Mouse (Mus musculus): ENCODE data around the gene Dmrtb1. TPM values are rescaled to one million over a fixed set of nuclear protein-coding genes. Genes with fewer than 3 reads are reported as not detected.

Gene Dmrtb1
- polyA plus RNA-seq, 1 experiment, result 1.1 TPM

DNA sequence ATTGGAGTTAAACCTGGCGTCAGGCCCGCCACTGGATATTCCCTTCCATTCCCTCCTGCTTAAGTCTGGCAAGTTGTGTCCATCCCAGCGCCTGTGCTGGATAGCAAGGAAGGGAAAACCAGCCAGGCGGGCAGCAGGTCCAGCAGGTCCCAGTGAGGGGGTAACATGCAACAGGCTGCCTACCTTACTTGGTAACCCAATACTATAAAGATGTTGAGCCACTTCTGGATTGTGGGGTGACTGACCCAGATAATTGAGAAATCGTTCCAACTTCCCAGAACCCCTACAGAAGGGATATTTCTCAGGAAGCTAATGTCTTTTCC lies 9.7 kb downstream of the Dmrtb1 start:
- H3K4me3 ChIP-seq (replicated peaks; ENCODE audit: control insufficient read depth, low read depth, low read length), result no peak overlapping the region
- H3K27ac ChIP-seq (ENCODE audit: control insufficient read depth, insufficient read depth, low read depth, low read length, poor library complexity), result no peak overlapping the region
- WGBS, result 26% methylated on average over 5 of the region's 5 CpGs
- TF ChIP-seq CTCF (IDR thresholded peaks at IDR 0.05; ENCODE audit: control insufficient read depth, insufficient read depth, low read length) (no peak), POLR2A (IDR thresholded peaks at IDR 0.05; ENCODE audit: borderline replicate concordance, control insufficient read depth, low read depth, low read length) (no peak)
- peaks cover 4% of the 10 kb centered on the region for H3K4me1 ChIP-seq (ENCODE audit: control insufficient read depth, insufficient read depth, low read length)

DNA sequence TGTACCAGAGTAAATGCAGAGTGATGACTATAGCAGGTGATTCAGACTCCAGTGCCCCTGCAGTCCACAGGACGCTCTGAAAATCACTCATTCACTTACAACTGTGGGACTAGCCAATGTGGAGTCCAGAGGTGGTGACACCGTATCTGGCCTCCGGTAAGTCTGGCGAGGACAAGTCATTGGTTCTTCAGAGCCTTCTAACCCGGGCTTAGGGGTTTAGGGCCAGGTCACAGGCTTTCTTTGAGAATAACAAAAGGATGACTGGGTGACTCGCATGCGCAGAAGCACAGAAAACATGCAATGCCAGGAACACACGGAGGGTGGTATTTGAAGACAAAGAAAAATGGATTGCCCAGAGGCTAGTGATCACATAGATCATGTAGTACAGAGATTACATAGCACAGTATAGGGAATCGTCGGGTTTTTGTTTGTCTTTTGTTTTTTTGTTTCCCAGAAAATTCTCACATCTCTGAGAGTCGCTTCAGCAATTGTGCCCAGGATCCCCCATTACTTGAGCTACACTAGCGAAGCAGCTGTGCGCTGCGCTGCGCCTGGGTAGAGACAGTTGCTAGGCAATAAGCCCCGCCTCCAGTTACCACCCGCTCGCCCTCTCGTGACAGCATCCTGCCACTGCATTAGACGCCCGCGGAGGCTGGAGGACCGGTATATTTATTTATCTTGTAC lies 10.2 kb downstream of the Dmrtb1 start:
- no peak overlapping the region for H3K27ac ChIP-seq (ENCODE audit: control insufficient read depth, insufficient read depth, low read depth, low read length, poor library complexity)
- no peak overlapping the region for H3K4me3 ChIP-seq (replicated peaks; ENCODE audit: control insufficient read depth, low read depth, low read length)
- WGBS, result 21% methylated on average over 23 of the region's 23 CpGs
- peak; percentile 56 for TF ChIP-seq CTCF (IDR thresholded peaks at IDR 0.05; ENCODE audit: control insufficient read depth, insufficient read depth, low read length)
- no peak for TF ChIP-seq POLR2A (IDR thresholded peaks at IDR 0.05; ENCODE audit: borderline replicate concordance, control insufficient read depth, low read depth, low read length)
- peaks cover 4% of the 10 kb centered on the region for H3K4me1 ChIP-seq (ENCODE audit: control insufficient read depth, insufficient read depth, low read length)

DNA sequence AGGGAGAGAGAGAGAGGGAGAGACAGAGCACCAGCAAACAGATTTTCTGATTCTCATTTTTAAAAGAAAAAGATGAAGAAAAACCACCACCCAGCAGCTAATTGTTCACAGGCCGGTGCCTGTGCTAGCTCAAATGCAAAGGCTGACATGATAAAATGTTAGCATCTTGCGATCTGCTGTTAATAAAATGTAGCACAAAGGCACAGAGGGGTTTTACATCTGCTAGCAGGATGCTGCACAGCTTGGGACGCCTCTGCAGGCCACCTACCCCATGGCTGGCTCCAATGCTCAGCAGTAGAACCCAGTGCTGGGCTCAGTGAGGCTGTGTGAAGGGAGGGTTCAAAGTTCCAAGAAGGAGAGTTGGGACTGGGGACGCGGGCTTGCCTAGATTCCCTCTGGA lies 13.3 kb downstream of the Dmrtb1 start:
- WGBS, result 73% methylated on average over 5 of the region's 5 CpGs
- H3K27ac ChIP-seq (ENCODE audit: control insufficient read depth, insufficient read depth, low read depth, low read length, poor library complexity), result no peak overlapping the region
- TF ChIP-seq CTCF (IDR thresholded peaks at IDR 0.05; ENCODE audit: control insufficient read depth, insufficient read depth, low read length) (no peak), POLR2A (IDR thresholded peaks at IDR 0.05; ENCODE audit: borderline replicate concordance, control insufficient read depth, low read depth, low read length) (no peak)
- H3K4me3 ChIP-seq (replicated peaks; ENCODE audit: control insufficient read depth, low read depth, low read length), result no peak overlapping the region
- peaks cover 1% of the 10 kb centered on the region for H3K4me1 ChIP-seq (ENCODE audit: control insufficient read depth, insufficient read depth, low read length)

DNA sequence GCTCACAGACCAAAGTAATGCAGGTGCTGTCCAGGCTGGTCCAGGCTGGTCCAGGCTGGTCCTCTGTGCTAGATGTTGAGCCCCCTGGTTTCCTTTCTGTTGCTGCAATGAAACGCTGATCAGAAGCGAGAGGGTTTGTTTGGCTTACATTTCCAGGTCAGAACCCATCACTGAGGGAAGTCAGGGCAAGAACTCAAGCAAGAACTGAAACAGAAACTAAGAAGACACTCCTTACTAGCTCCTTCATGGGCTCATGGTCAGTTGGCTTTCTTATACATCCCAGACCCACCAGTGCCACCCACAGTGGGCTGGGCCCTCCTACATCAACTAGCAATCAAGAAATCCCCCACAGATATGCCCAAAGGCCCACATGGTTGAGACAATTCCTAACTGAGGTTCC lies 15.5 kb downstream of the Dmrtb1 start:
- Histone ChIP-seq H3K4me3 (replicated peaks; ENCODE audit: control insufficient read depth, low read depth, low read length) (no peak overlapping the region), H3K27ac (ENCODE audit: control insufficient read depth, insufficient read depth, low read depth, low read length, poor library complexity) (no peak overlapping the region), H3K4me1 (ENCODE audit: control insufficient read depth, insufficient read depth, low read length) (no peaks in the 10 kb centered on the region; the same call in 1 of the 2 replicates)
- TF ChIP-seq CTCF (IDR thresholded peaks at IDR 0.05; ENCODE audit: control insufficient read depth, insufficient read depth, low read length), result no peak
- TF ChIP-seq POLR2A (IDR thresholded peaks at IDR 0.05; ENCODE audit: borderline replicate concordance, control insufficient read depth, low read depth, low read length), result no peak
- 68% methylated on average over 2 of the region's 2 CpGs for WGBS

DNA sequence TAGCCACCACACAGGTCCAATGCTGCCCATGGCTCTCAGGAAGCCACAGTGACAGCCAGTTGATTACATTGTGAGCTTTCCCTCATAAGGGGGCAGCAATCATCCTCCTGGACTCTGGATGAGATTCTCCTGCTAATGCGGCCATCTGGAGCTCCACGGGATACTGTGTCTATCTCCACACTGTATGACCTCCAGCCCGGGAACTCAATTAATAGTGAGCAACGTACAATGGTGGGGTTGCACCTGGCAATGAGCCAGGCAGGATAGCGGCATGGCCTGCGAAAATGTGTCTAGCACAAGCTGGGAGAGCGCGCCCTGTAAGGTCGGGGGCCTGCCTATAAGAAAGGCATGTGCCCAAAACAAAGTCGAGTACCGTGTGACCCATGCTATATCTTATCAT lies 23.4 kb downstream of the Dmrtb1 start:
- Histone ChIP-seq H3K4me3 (replicated peaks; ENCODE audit: control insufficient read depth, low read depth, low read length) (no peak overlapping the region), H3K27ac (ENCODE audit: control insufficient read depth, insufficient read depth, low read depth, low read length, poor library complexity) (no peak overlapping the region), H3K4me1 (ENCODE audit: control insufficient read depth, insufficient read depth, low read length) (no peaks in the 10 kb centered on the region; the same call in 1 of the 2 replicates)
- WGBS, result 89% methylated on average over 11 of the region's 11 CpGs
- TF ChIP-seq POLR2A (IDR thresholded peaks at IDR 0.05; ENCODE audit: borderline replicate concordance, control insufficient read depth, low read depth, low read length), result no peak
- TF ChIP-seq CTCF (IDR thresholded peaks at IDR 0.05; ENCODE audit: control insufficient read depth, insufficient read depth, low read length), result no peak

- WGBS, result 41% methylated on average over 5 of the region's 5 CpGs
- H3K27ac ChIP-seq (ENCODE audit: control insufficient read depth, insufficient read depth, low read depth, low read length, poor library complexity), result no peak overlapping the region
- H3K4me3 ChIP-seq (replicated peaks; ENCODE audit: control insufficient read depth, low read depth, low read length), result no peak overlapping the region
- TF ChIP-seq POLR2A (IDR thresholded peaks at IDR 0.05; ENCODE audit: borderline replicate concordance, control insufficient read depth, low read depth, low read length), result no peak
- TF ChIP-seq CTCF (IDR thresholded peaks at IDR 0.05; ENCODE audit: control insufficient read depth, insufficient read depth, low read length), result no peak
- no peaks in the 10 kb centered on the region for H3K4me1 ChIP-seq (ENCODE audit: control insufficient read depth, insufficient read depth, low read length)
These were observed 30.8 kb downstream of the Dmrtb1 start for GRCm38 (mm10) chr4:107653280-107653643.

DNA sequence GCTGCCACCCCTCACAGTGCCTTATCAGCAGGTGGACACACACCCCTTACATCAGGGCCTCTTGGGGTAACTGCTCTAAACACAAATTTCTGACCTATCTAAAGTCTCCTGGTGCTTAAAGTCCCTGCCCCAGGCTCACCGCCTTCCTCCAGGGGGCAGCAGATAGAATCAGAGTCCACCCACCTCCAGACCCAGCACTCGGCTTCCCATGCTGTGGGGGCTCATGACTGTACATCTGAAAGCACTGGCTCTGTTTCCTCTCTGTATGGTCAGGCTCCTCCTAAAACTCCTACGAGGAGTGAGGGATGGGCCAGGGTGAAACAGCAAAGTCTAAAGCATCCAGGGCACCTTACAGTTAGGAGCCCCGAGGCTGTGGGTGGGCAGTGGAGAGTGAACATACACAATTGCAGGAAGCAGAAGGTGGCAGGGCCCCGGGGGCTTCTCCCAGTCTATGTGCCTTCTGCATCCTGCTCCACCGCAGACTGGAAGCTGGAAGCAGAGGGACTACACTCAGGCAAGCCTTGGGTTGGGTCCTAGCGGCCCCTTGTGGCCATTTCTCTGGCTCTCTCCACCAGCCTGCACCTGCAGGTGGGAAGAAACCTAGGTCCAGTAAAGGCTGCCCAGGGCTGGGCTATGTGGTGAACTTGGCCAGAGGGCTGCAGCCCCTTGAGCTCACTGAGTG lies 31.3 kb downstream of the Dmrtb1 start:
- H3K27ac ChIP-seq (ENCODE audit: control insufficient read depth, insufficient read depth, low read depth, low read length, poor library complexity), result no peak overlapping the region
- no peak overlapping the region for H3K4me3 ChIP-seq (replicated peaks; ENCODE audit: control insufficient read depth, low read depth, low read length)
- H3K4me1 ChIP-seq (ENCODE audit: control insufficient read depth, insufficient read depth, low read length), result no peaks in the 10 kb centered on the region
- WGBS, result 3% methylated on average over 7 of the region's 7 CpGs
- TF ChIP-seq CTCF (IDR thresholded peaks at IDR 0.05; ENCODE audit: control insufficient read depth, insufficient read depth, low read length) (peak; percentile 54), POLR2A (IDR thresholded peaks at IDR 0.05; ENCODE audit: borderline replicate concordance, control insufficient read depth, low read depth, low read length) (no peak)

DNA sequence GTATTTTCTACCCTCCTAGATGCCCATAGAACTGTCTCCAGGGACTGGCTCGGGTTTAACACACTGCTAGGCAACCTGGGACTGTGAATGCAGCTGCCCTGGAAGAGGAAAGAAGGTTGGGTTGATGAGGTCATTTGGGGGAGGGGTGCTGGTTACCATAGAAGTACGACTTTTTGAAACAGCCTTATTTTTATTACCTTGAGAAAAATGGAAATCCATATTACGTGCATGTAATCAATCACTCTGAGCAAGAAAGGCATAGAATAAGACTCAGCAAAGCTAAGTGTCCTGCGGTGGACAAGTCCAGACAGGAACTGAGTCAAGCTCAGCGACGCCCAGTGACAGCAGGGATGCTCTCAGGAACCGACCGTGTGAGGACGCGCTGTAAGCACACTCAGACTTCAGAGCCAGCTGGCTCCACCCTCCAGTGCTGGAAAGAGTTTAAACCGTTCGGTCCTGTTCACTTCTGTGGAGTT lies 33.0 kb downstream of the Dmrtb1 start:
- no peaks in the 10 kb centered on the region for H3K4me1 ChIP-seq (ENCODE audit: control insufficient read depth, insufficient read depth, low read length)
- no peak overlapping the region for H3K4me3 ChIP-seq (replicated peaks; ENCODE audit: control insufficient read depth, low read depth, low read length)
- 57% methylated on average over 12 of the region's 12 CpGs for WGBS
- no peak overlapping the region for H3K27ac ChIP-seq (ENCODE audit: control insufficient read depth, insufficient read depth, low read depth, low read length, poor library complexity)
- TF ChIP-seq CTCF (IDR thresholded peaks at IDR 0.05; ENCODE audit: control insufficient read depth, insufficient read depth, low read length) (no peak), POLR2A (IDR thresholded peaks at IDR 0.05; ENCODE audit: borderline replicate concordance, control insufficient read depth, low read depth, low read length) (no peak)

Measured in bone marrow, adult 2 months (tissue).